Mouse (Mus musculus): ENCODE results near the gene Olfr517.

Gene Olfr517

DNA sequence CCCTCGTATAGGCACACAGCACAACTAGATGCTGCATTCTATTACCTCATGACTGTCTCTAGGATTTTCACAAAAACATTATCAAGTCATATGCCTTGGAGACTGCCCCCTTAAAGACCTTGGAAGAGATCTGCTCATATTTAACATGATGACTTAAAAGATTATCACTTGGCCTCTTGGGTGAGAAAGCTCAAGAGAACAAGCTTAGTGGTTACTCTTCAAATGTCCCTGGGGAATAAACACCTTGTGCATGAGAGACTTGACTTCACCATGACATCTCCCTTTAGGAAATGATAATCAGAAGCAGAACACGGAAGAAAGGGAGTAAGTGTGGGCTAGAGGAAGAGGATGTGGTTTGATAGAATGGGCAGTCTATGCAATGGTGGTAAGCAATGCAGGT is at the start of gene Olfr517:
TSS of gene Olfr517 (minus strand) at position 101 of the 400 bp plus-strand sequence.
- no peak for DNase-seq

DNA sequence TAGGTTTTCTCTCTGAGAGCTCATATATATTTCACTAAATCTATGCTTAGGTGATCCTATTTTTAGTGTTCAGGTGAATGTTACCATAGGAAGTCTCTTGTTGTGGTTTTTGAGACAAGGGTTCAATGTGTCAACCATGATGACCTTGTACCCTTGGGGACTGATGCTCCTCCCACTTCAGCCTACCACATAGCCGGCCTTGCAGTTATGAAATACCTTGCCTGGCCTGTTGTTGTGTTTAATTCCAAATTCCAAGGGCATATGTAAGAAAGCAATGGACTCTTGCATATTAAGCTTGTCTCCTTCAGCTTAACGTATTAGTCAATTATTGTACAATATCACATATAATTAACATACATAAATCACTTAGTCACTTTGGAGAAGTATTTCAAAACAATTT is 31.8 kb upstream of the Olfr517 start:
- no peak for DNase-seq

DNA sequence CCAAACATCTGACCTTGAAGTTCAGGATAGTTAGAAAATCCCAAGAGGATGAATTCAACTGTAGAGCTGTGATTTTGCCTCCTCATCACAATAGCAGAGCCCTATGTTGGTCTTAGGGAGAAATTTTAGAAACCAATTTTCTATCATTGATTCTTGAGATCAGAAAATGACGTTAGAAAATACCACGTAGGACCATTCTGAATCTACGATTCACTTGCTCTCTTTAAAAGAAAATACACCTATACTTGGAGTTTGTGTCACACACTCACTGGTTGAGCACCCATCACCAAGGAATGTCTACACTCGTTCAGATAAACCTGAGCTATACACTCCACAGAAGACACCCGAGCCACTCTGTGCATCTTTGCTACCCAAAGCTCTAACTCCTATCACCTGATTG is 22.1 kb upstream of the Olfr517 start, which contains the start of gene Olfr519:
TSS of gene Olfr519 (minus strand) at position 101 of the 400 bp plus-strand sequence.
- no peak for DNase-seq

DNA sequence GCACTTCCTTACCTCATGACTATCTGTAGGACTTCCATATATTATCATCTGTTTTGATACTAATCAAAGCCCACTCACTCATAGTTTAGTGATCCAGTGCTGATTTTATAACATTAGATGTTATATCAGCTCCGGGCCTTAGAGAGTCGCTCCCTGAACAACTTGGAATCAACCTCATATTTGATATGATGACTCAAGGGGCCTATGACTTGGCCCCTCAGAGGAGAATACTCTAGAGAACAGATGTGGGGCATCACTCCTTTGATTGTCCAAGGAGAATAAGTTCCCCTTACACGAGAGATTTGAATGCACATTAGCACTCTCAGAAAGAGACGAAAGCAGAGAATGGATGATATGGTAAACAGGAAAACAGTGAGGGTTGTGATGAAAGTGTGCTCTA is 12.7 kb upstream of the Olfr517 start, which contains the start of gene Olfr518:
TSS of gene Olfr518 (minus strand) at position 101 of the 400 bp plus-strand sequence.
- DNase-seq = no peak

GRCm38 (mm10) chr7:108850429-108850828 is 21.8 kb downstream of the Olfr517 start, which contains the start of gene Olfr516:
Olfr516 (minus strand) TSS chr7:108850529.
- no peak for DNase-seq

DNA sequence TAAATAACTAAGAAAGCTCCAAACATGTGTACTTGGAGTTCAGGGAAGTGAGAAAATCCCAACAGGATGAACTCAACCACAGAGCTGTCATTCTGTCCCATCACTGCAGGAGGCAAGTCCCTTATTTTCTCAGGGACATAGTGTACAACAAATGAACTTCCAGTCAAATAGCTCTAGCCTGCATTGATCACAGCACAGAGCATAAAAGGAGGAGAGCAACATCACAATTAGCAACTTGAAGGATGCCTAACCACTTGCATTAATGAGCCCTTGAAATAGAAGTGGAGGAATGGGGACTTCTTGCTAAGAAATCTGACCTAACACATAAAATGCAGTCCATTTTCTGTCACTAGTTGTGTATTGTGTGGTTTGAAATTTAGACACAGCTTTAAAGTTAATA is 46.3 kb downstream of the Olfr517 start, which contains the start of gene Olfr514:
TSS of gene Olfr514 (minus strand) at position 101 of the 400 bp plus-strand sequence.
- no peak for DNase-seq
